Mouse (Mus musculus) effector memory CD4-positive, alpha-beta T cell, adult 7 months (primary cell): ENCODE results near the gene Fxyd3. TPM values are rescaled to one million over a fixed set of nuclear protein-coding genes. Genes with fewer than 3 reads are reported as not detected.

ENCODE experiments used
- polyA plus RNA-seq: library from polyadenylated mRNA; unstranded; fragments of 100-300 nt; shearing (Covaris generic); gene quantifications from one replicate; pipeline ENCODE4 v1.2.1, GENCODE M21; 2017

Gene Fxyd3
- polyA plus RNA-seq, result not detected

DNA sequence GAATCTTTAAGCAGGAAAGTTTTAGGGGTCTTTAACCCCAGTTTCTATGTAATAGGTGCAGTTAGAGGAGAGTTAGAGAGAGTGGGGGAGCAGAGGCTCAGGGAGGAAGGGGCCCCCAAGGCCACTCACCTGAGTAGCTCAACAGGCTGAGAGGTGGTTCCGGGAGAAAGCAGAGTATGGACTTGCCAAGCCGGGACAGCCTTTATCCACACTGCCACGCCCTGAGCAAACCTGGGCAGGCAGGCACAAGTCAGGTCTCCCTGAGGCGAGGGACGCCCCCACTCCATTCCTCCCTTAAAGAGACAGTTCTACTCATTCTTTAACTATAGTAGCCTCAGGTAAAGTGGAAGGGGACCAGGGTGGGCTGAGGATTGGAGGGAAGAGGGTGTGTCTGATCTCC is at the start of gene Fxyd3:
Gene Fxyd3 (minus strand): TSS at position 213 of the 400 bp plus-strand sequence.

GRCm38 (mm10) chr7:31115182-31115581 is 38.7 kb upstream of the Fxyd3 start, which contains the start of gene Hpn:
Hpn (minus strand) TSS chr7:31115290.

GRCm38 (mm10) chr7:31059108-31059507 is 17.4 kb downstream of the Fxyd3 start, which contains the start of gene Lgi4:
Lgi4 (plus strand) TSS chr7:31059342.

DNA sequence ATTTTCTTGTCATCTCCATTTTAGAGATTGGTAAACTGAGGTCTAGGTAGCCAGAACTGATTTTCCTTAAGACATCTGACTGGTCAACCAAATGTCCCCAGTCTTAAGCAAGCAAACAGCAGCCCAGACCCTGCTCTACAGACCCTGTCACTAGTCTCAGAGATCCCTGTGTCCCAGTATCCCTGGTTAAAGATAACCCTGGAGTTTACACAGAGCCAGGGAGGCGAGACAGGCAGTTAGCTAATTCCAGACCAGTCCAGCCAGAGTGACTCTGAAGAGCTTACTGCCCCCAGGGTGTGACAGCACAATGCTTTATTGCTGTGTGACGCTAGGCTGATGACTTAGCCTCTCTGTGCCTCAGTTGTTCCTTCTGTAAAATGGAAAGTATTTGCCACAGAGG is 19.4 kb downstream of the Fxyd3 start, which contains the start of gene Fxyd1:
Gene Fxyd1 (minus strand): TSS at position 129 of the 400 bp plus-strand sequence.

GRCm38 (mm10) chr7:31051321-31052021 is 25.0 kb downstream of the Fxyd3 start, which contains the start of gene Fxyd7:
Fxyd7 (minus strand) TSS chr7:31051467.

GRCm38 (mm10) chr7:31042431-31042910 is 34.0 kb downstream of the Fxyd3 start, which contains the start of gene Fxyd5:
Fxyd5 (minus strand) TSS chr7:31042481.

Other genes starting within 250 kb of the Fxyd3 start
- not detected for gene Ffar3, start 220.5 kb downstream of the Fxyd3 start, polyA plus RNA-seq
- gene Ffar1, start 215.1 kb downstream of the Fxyd3 start, polyA plus RNA-seq, result not detected
- 26.8 TPM for gene Cd22, start 196.4 kb downstream of the Fxyd3 start, polyA plus RNA-seq
- gene Mag, start 161.8 kb downstream of the Fxyd3 start, polyA plus RNA-seq, result 0.26 TPM
- gene Hamp2, start 152.0 kb downstream of the Fxyd3 start, polyA plus RNA-seq, result not detected
- gene Hamp, start 132.7 kb downstream of the Fxyd3 start, polyA plus RNA-seq, result not detected
- gene Usf2, start 119.9 kb downstream of the Fxyd3 start, polyA plus RNA-seq, result 14.3 TPM
- gene Lsr, start 103.2 kb downstream of the Fxyd3 start, polyA plus RNA-seq, result 9.2 TPM
- gene Fam187b, start 102.9 kb downstream of the Fxyd3 start, polyA plus RNA-seq, result 0.33 TPM
- 1,577 TPM for gene Fxyd5, start 34.2 kb downstream of the Fxyd3 start, polyA plus RNA-seq
- gene Fxyd7, start 25.2 kb downstream of the Fxyd3 start, polyA plus RNA-seq, result 0.85 TPM
- gene Fxyd1, start 19.5 kb downstream of the Fxyd3 start, polyA plus RNA-seq, result not detected
- not detected for gene Lgi4, start 17.4 kb downstream of the Fxyd3 start, polyA plus RNA-seq
- gene Hpn, start 38.6 kb upstream of the Fxyd3 start, polyA plus RNA-seq, result not detected
- not detected for gene Scn1b, start 50.3 kb upstream of the Fxyd3 start, polyA plus RNA-seq
- 372 TPM for gene Gramd1a, start 79.2 kb upstream of the Fxyd3 start, polyA plus RNA-seq
- not detected for gene Scgb2b2, start 213.8 kb upstream of the Fxyd3 start, polyA plus RNA-seq
- not detected for gene Scgb1b2, start 215.1 kb upstream of the Fxyd3 start, polyA plus RNA-seq